Mouse (Mus musculus) hindbrain, embryonic 11.5 days (tissue): Measurements from ENCODE around the gene Lmod1. TPM values are rescaled to one million over a fixed set of nuclear protein-coding genes. Genes with fewer than 3 reads are reported as not detected.

Experiments
- ATAC-seq: fragments of 200-750 bp; cut with Nextera tagmentation; 2 replicates; pipeline ENCODE4 v1.8.0; 2017; ENCODE audit warnings: mild to moderate bottlenecking, moderate TSS enrichment, moderate library complexity; ENCODE audit not compliant: low FRiP score
- DNase-seq: peaks from one replicate; pipeline ENCODE4 v3.0.0-alpha.2; 2015; ENCODE audit warnings: low spot score
- H3K27ac ChIP-seq: fragments of 300-500 bp; sonication (generic); 2 replicates; pipeline ENCODE4 v1.5.1; 2014; ENCODE audit warnings: mild to moderate bottlenecking, low read depth, low read length
- H3K27me3 ChIP-seq: fragments of 300-500 bp; sonication (generic); 2 replicates; pipeline ENCODE4 v1.6.1; 2014; ENCODE audit warnings: mild to moderate bottlenecking, low read length, moderate library complexity, mixed read lengths; ENCODE audit not compliant: control insufficient read depth, insufficient read depth
- H3K36me3 ChIP-seq: fragments of 300-500 bp; sonication (generic); 2 replicates; pipeline ENCODE4 v1.6.1; 2014; ENCODE audit warnings: mild to moderate bottlenecking, low read length, moderate library complexity, mixed read lengths; ENCODE audit not compliant: control insufficient read depth, insufficient read depth
- H3K4me1 ChIP-seq: fragments of 300-500 bp; sonication (generic); replicated peaks from 2 replicates; pipeline ENCODE4 v1.6.1; 2014; ENCODE audit warnings: low read length, mixed read lengths; ENCODE audit not compliant: control insufficient read depth, insufficient read depth
- H3K4me2 ChIP-seq: fragments of 300-500 bp; sonication (generic); replicated peaks from 2 replicates; pipeline ENCODE4 v1.6.1; 2014; ENCODE audit warnings: mild to moderate bottlenecking, low read depth, low read length
- H3K4me3 ChIP-seq: fragments of 300-500 bp; sonication (generic); 2 replicates; pipeline ENCODE4 v1.5.1; 2014; ENCODE audit warnings: low read depth, low read length
- H3K9ac ChIP-seq: fragments of 300-500 bp; sonication (generic); 2 replicates; pipeline ENCODE4 v1.6.1; 2014; ENCODE audit warnings: low read depth, low read length
- H3K9me3 ChIP-seq: fragments of 300-500 bp; sonication (generic); 2 replicates; pipeline ENCODE4 v1.6.1; 2016; ENCODE audit warnings: low read length; ENCODE audit not compliant: control insufficient read depth
- WGBS: fragments of 180-500 bp; shearing (Covaris S2); extraction: QIAGEN DNeasy Blood & Tissue Kit; methylation state at CpG from one replicate; pipeline ENCODE4 v1.1.7; 2014; 5-methylcytosine and 5-hydroxymethylcytosine counted together
- polyA plus RNA-seq: library from polyadenylated mRNA; unstranded; fragments of >200 nt; fragmentation: Nextera tagmentation; extraction: Ambion mirVana; gene quantifications from 2 replicates; pipeline ENCODE4 v1.2.1, GENCODE M21; 2014

The Lmod1 gene
- polyA plus RNA-seq, 1 experiment from 2014 or later = 0.32 TPM

- no peak overlapping the region for H3K4me2 ChIP-seq
- peaks cover 37% of the 10 kb centered on the region for H3K36me3 ChIP-seq
- H3K4me3 ChIP-seq = no peak overlapping the region
- H3K9me3 ChIP-seq = no peaks in the 10 kb centered on the region
- H3K27me3 ChIP-seq = no peaks in the 10 kb centered on the region
- H3K27ac ChIP-seq = no peak overlapping the region
- WGBS = 94% methylated on average over 4 of the region's 4 CpGs
- H3K9ac ChIP-seq = no peak overlapping the region
- H3K4me1 ChIP-seq = no peaks in the 10 kb centered on the region
- ATAC-seq (no peak), DNase-seq (no peak)
Observed at GRCm38 (mm10) chr1:135408973-135409372, 84.4 kb downstream of the Lmod1 start.

GRCm38 (mm10) chr1:135410967-135411366 lies 86.4 kb downstream of the Lmod1 start:
- DNase-seq = no peak
- ATAC-seq = no peak
- H3K27me3 ChIP-seq = no peaks in the 10 kb centered on the region
- peaks cover 33% of the 10 kb centered on the region for H3K36me3 ChIP-seq
- H3K27ac ChIP-seq = no peak overlapping the region
- H3K9ac ChIP-seq = no peak overlapping the region
- 94% methylated on average over 2 of the region's 2 CpGs for WGBS
- H3K4me3 ChIP-seq = no peak overlapping the region
- H3K4me1 ChIP-seq = no peaks in the 10 kb centered on the region
- no peaks in the 10 kb centered on the region for H3K9me3 ChIP-seq
- no peak overlapping the region for H3K4me2 ChIP-seq

- Histone ChIP-seq H3K27me3 (no peaks in the 10 kb centered on the region), H3K4me3 (no peak overlapping the region), H3K36me3 (peaks cover 27% of the 10 kb centered on the region), H3K9ac (no peak overlapping the region), H3K27ac (no peak overlapping the region), H3K4me1 (no peaks in the 10 kb centered on the region), H3K4me2 (no peak overlapping the region), H3K9me3 (no peaks in the 10 kb centered on the region)
- 97% methylated on average over 4 of the region's 4 CpGs for WGBS
- ATAC-seq (no peak), DNase-seq (no peak)
Observed at GRCm38 (mm10) chr1:135412130-135412529, 87.5 kb downstream of the Lmod1 start.

- no peaks in the 10 kb centered on the region for H3K27me3 ChIP-seq
- no peak overlapping the region for H3K9ac ChIP-seq
- ATAC-seq (no peak), DNase-seq (no peak)
- H3K27ac ChIP-seq = no peak overlapping the region
- H3K4me2 ChIP-seq = no peak overlapping the region
- H3K36me3 ChIP-seq = peaks cover 25% of the 10 kb centered on the region
- no peak overlapping the region for H3K4me3 ChIP-seq
- H3K4me1 ChIP-seq = no peaks in the 10 kb centered on the region
- H3K9me3 ChIP-seq = no peaks in the 10 kb centered on the region
Observed at GRCm38 (mm10) chr1:135413996-135414395, 89.4 kb downstream of the Lmod1 start.

Other genes with a start within 250 kb of the Lmod1 start
- 0.19 and 0.53 TPM in 2 replicates for gene Lgr6, start 219.5 kb upstream of the Lmod1 start, polyA plus RNA-seq
- 1.3 and 2.1 TPM in 2 replicates for gene Ptpn7, start 192.1 kb upstream of the Lmod1 start, polyA plus RNA-seq
- gene Arl8a, start 178.0 kb upstream of the Lmod1 start, polyA plus RNA-seq = 84.5 and 84.6 TPM in 2 replicates
- gene Gpr37l1, start 157.1 kb upstream of the Lmod1 start, polyA plus RNA-seq = not detected in 2 replicates
- 0.73 and 2.0 TPM in 2 replicates for gene Elf3, start 66.2 kb upstream of the Lmod1 start, polyA plus RNA-seq
- 96.8 and 104 TPM in 2 replicates for gene Rnpep, start 40.7 kb upstream of the Lmod1 start, polyA plus RNA-seq
- gene Timm17a, start 11.0 kb upstream of the Lmod1 start, polyA plus RNA-seq = 169 and 175 TPM in 2 replicates
- 40.1 and 44.5 TPM in 2 replicates for gene Shisa4, start 50.4 kb downstream of the Lmod1 start, polyA plus RNA-seq
- 176 and 217 TPM in 2 replicates for gene Ipo9, start 105.7 kb downstream of the Lmod1 start, polyA plus RNA-seq